Mouse (Mus musculus) limb, embryonic 12.5 days (tissue): ENCODE measurements around the gene Bicc1. TPM values are rescaled to one million over a fixed set of nuclear protein-coding genes. Genes with fewer than 3 reads are reported as not detected.

ENCODE experiments used
- polyA plus RNA-seq: library from polyadenylated mRNA; unstranded; fragments of >200 nt; fragmentation: Nextera tagmentation; extraction: Ambion mirVana; gene quantifications from 2 replicates; pipeline ENCODE4 v1.2.1, GENCODE M21; 2016

The Bicc1 gene
- polyA plus RNA-seq, 1 experiment from 2014 or later, result 15.6 TPM

Other genes starting within 250 kb of the Bicc1 start
- gene Tfam, start 78.6 kb upstream of the Bicc1 start, polyA plus RNA-seq, result 91.8 and 99.5 TPM in 2 replicates
- gene Ube2d1, start 125.6 kb upstream of the Bicc1 start, polyA plus RNA-seq, result 68.9 and 82.0 TPM in 2 replicates
- 96.2 and 98.8 TPM in 2 replicates for gene Cisd1, start 185.3 kb upstream of the Bicc1 start, polyA plus RNA-seq
- gene Ipmk, start 188.1 kb upstream of the Bicc1 start, polyA plus RNA-seq, result 18.7 and 19.9 TPM in 2 replicates